Comparison of ENCODE assay signal across 16 mouse cellular contexts in genomic region chr15:81891140-81891802, GRCm38 (mm10). TPM values are rescaled to one million over a fixed set of nuclear protein-coding genes. Genes with fewer than 3 reads are reported as not detected.
DNase-seq lines count a peak whose midpoint lies in the region; ATAC-seq and TF ChIP-seq lines count a peak whose summit lies in the region.
"Had no signal": no experiment of that assay in that cellular context is flagged by ENCODE, and none has a peak within 500 bp of the region (broad histone marks: within the 10 kb centered on the region; RNA-seq: fewer than 3 reads in every experiment).

No protein-coding gene starts in this region.

- 74% methylated on average over 7 of the region's 7 CpGs for WGBS in heart, embryonic 13.5 days
- WGBS in liver, embryonic 15.5 days (ENCODE audit: insufficient replicate concordance), result 52% methylated on average over 7 of the region's 7 CpGs
- 81% methylated on average over 7 of the region's 7 CpGs for WGBS in lung, adult 2 months
- WGBS in kidney, adult 2 months, result 85% methylated on average over 7 of the region's 7 CpGs

- H3K27me3 ChIP-seq in heart, embryonic 13.5 days (replicated peaks), result no peaks in the 10 kb centered on the region
- H3K27me3 ChIP-seq in liver, embryonic 15.5 days, result no peaks in the 10 kb centered on the region
- H3K27me3 ChIP-seq in kidney, adult 2 months (replicated peaks; ENCODE audit: control insufficient read depth, insufficient read depth, low read length), result no peaks in the 10 kb centered on the region
- H3K27me3 ChIP-seq: heart, embryonic 12.5 days; intestine, embryonic 15.5 days; Patski had no signal

- H3K4me3 ChIP-seq in heart, embryonic 13.5 days, result no peak overlapping the region
- H3K4me3 ChIP-seq in ES-E14 (ENCODE audit: insufficient read depth in 1 of 2, low read depth in 1 of 2, low read length in 2 of 2, poor library complexity in 1 of 2, severe bottlenecking in 1 of 2), result no peak overlapping the region
- no peak overlapping the region for H3K4me3 ChIP-seq in cortical plate, adult 2 months (ENCODE audit: insufficient read depth, low read length)
- no peak overlapping the region for H3K4me3 ChIP-seq in liver, embryonic 15.5 days (replicated peaks)
- H3K4me3 ChIP-seq in lung, adult 2 months (replicated peaks; ENCODE audit: extremely low read depth, low read depth, low read length), result no peak overlapping the region
- H3K4me3 ChIP-seq in kidney, adult 2 months (ENCODE audit: insufficient read depth, low read depth, low read length), result no peak overlapping the region
- H3K4me3 ChIP-seq: heart, embryonic 12.5 days; intestine, embryonic 15.5 days had no signal

- no peak overlapping the region for H3K9ac ChIP-seq in heart, embryonic 13.5 days
- H3K9ac ChIP-seq in ES-E14 (ENCODE audit: insufficient read depth, low read depth, low read length, poor library complexity, severe bottlenecking), result no peak overlapping the region
- H3K9ac ChIP-seq in liver, embryonic 15.5 days, result 0 out of 2 replicates have a peak overlapping the region, but pooled peaks have one; percentile 15
- H3K9ac ChIP-seq: heart, embryonic 12.5 days; intestine, embryonic 15.5 days; lung, embryonic 14.5 days had no signal

- H3K27ac ChIP-seq in heart, embryonic 13.5 days (replicated peaks), result 0 out of 2 replicates have a peak overlapping the region, but pooled peaks have one; percentile 8
- H3K27ac ChIP-seq in ES-E14 (ENCODE audit: insufficient read depth, low read depth, low read length, poor library complexity, severe bottlenecking), result peak overlapping the region; percentile 59; the same call in 1 of the 2 replicates
- H3K27ac ChIP-seq in cortical plate, adult 2 months (ENCODE audit: insufficient read depth, low read length), result peak overlapping the region; percentile 93; the same call in 1 of the 2 replicates
- peak overlapping the region; percentile 87 for H3K27ac ChIP-seq in liver, embryonic 15.5 days (replicated peaks)
- H3K27ac ChIP-seq in kidney, adult 2 months (ENCODE audit: insufficient read depth, low read depth, low read length), result no peak overlapping the region
- H3K27ac ChIP-seq: intestine, embryonic 15.5 days had no signal

- TF ChIP-seq POLR2A in cortical plate, adult 2 months (IDR thresholded peaks at IDR 0.05; ENCODE audit: extremely low read depth, insufficient read depth, low read length), result no peak
- TF ChIP-seq POLR2A in lung, adult 2 months (IDR thresholded peaks at IDR 0.05; ENCODE audit: borderline replicate concordance, extremely low read depth, low read depth, low read length), result no peak
- TF ChIP-seq POLR2A in kidney, adult 2 months (IDR thresholded peaks at IDR 0.05; ENCODE audit: low read depth, low read length), result no peak

- H3K36me3 ChIP-seq in heart, embryonic 13.5 days, result peaks cover 88% of the 10 kb centered on the region
- H3K36me3 ChIP-seq in ES-E14 (ENCODE audit: control insufficient read depth, insufficient read depth, low read length, poor library complexity, severe bottlenecking), result peaks cover 16% of the 10 kb centered on the region
- H3K36me3 ChIP-seq in liver, embryonic 15.5 days (replicated peaks), result peaks cover 71% of the 10 kb centered on the region
- H3K36me3 ChIP-seq in kidney, adult 2 months (ENCODE audit: control insufficient read depth, insufficient read depth, low read length), result peaks cover 7% of the 10 kb centered on the region

- in situ Hi-C loops in ES-E14 (cut with MboI; ENCODE audit: low sequenced_read_pairs in 2 of 2, unreplicated experiment in 2 of 2), result no loop called here

- TF ChIP-seq CTCF in cortical plate, adult 2 months (IDR thresholded peaks at IDR 0.05; ENCODE audit: extremely low read depth, insufficient read depth, low read length), result no peak
- TF ChIP-seq CTCF in lung, adult 2 months (IDR thresholded peaks at IDR 0.05; ENCODE audit: insufficient read depth, low read length), result no peak
- TF ChIP-seq CTCF in kidney, adult 2 months (conservative IDR thresholded peaks at IDR 0.05; ENCODE audit: insufficient read depth, insufficient read length, low read depth, low read length), result no peak

- H3K4me2 ChIP-seq in heart, embryonic 13.5 days, result no peak overlapping the region
- H3K4me2 ChIP-seq in liver, embryonic 15.5 days, result peak overlapping the region; percentile 29
- H3K4me2 ChIP-seq: heart, embryonic 12.5 days; intestine, embryonic 15.5 days; lung, embryonic 14.5 days had no signal

- no peaks in the 10 kb centered on the region for H3K9me3 ChIP-seq in heart, embryonic 13.5 days
- H3K9me3 ChIP-seq in ES-E14 (ENCODE audit: control insufficient read depth, insufficient read depth, low read depth, low read length), result no peaks in the 10 kb centered on the region
- no peaks in the 10 kb centered on the region for H3K9me3 ChIP-seq in liver, embryonic 15.5 days (replicated peaks)
- H3K9me3 ChIP-seq: heart, embryonic 12.5 days; intestine, embryonic 15.5 days had no signal

- no peak for DNase-seq in heart, postnatal 4 days
- DNase-seq in ES-E14 (ENCODE audit: low read depth, low spot score), result no peak
- DNase-seq in lung, adult 2 months, result no peak
- no peak for DNase-seq in kidney, adult 2 months
- DNase-seq: cerebellum, adult 9-10 months; kidney, postnatal 14 days; lung, embryonic 14.5 days; retina, postnatal 1 day had no signal

- peaks cover 21% of the 10 kb centered on the region for H3K4me1 ChIP-seq in heart, embryonic 13.5 days
- H3K4me1 ChIP-seq in ES-E14 (ENCODE audit: control insufficient read depth in 2 of 2, insufficient read depth in 2 of 2, low read length in 2 of 2, poor library complexity in 1 of 2), result peaks cover 8 to 11% of the 10 kb centered on the region in 2 experiments
- peaks cover 11% of the 10 kb centered on the region; the same call in 1 of the 2 replicates for H3K4me1 ChIP-seq in cortical plate, adult 2 months (ENCODE audit: control insufficient read depth, insufficient read depth, low read length)
- peaks cover 34% of the 10 kb centered on the region for H3K4me1 ChIP-seq in liver, embryonic 15.5 days (replicated peaks)
- peaks cover 5% of the 10 kb centered on the region for H3K4me1 ChIP-seq in lung, adult 2 months (ENCODE audit: control insufficient read depth, insufficient read depth, low read length)
- peaks cover 14% of the 10 kb centered on the region; the same call in 1 of the 2 replicates for H3K4me1 ChIP-seq in kidney, adult 2 months (ENCODE audit: control insufficient read depth, insufficient read depth, low read length)
- H3K4me1 ChIP-seq: intestine, embryonic 15.5 days had no signal

- ATAC-seq in heart, embryonic 13.5 days (ENCODE audit: extremely low read depth, insufficient number of reproducible peaks, low FRiP score, low TSS enrichment), result no peak
- ATAC-seq in liver, embryonic 15.5 days (ENCODE audit: insufficient read depth), result 0 out of 2 replicates have a peak, but pooled peaks have one; percentile 22
- no peak for ATAC-seq in monocyte, adult 5-6 weeks (replicated peaks; ENCODE audit: insufficient number of reproducible peaks, low FRiP score, low TSS enrichment, poor library complexity, severe bottlenecking)
- ATAC-seq: Patski had no signal

TF ChIP-seq in ES-E14, 5 proteins besides CTCF, POLR2A, EP300 and RAD21 (continues in another document):
- no peak for TF ChIP-seq MAFK (IDR thresholded peaks at IDR 0.05; ENCODE audit: insufficient read depth, low read depth, low read length)

RNA-seq across cellular contexts. Expression of gene Aco2, which starts 19.2 kb away (rescaled TPM):
- 486 and 514 TPM in 2 replicates for polyA plus RNA-seq in heart, embryonic 13.5 days (2015; fragmentation: Nextera tagmentation; extraction: Ambion mirVana)
- 1,000 to 10,000 TPM; 1,419 to 1,465 TPM for total RNA-seq in heart, postnatal 4 days (2021)
- 444 and 478 TPM in 2 replicates for total RNA-seq in ES-E14 (2012; rRNA removed)
- 533 and 545 TPM in 2 replicates for polyA plus RNA-seq in cortical plate, adult 2 months (2012; rRNA removed)
- polyA plus RNA-seq in liver, embryonic 15.5 days (2015; fragmentation: Nextera tagmentation; extraction: Ambion mirVana), result 98.9 and 107 TPM in 2 replicates
- 103 to 166 TPM (median 150 TPM) in 3 replicates for total RNA-seq in monocyte, adult 5-6 weeks (2017)
- polyA plus RNA-seq in lung, adult 2 months (2012; rRNA removed), result 147 and 242 TPM in 2 replicates
- 890 and 915 TPM in 2 replicates for polyA plus RNA-seq in kidney, adult 2 months (2012; rRNA removed)

RNA-seq across cellular contexts. Expression of gene Phf5a, which starts 19.6 kb away (rescaled TPM):
- polyA plus RNA-seq in heart, embryonic 13.5 days (2015; fragmentation: Nextera tagmentation; extraction: Ambion mirVana), result 92.7 and 114 TPM in 2 replicates
- 10 to 100 TPM; 57.9 to 58.9 TPM for total RNA-seq in heart, postnatal 4 days (2021)
- total RNA-seq in ES-E14 (2012; rRNA removed), result 112 and 157 TPM in 2 replicates
- 53.3 and 57.7 TPM in 2 replicates for polyA plus RNA-seq in cortical plate, adult 2 months (2012; rRNA removed)
- 91.3 and 103 TPM in 2 replicates for polyA plus RNA-seq in liver, embryonic 15.5 days (2015; fragmentation: Nextera tagmentation; extraction: Ambion mirVana)
- 54.7 to 91.7 TPM (median 58.7 TPM) in 3 replicates for total RNA-seq in monocyte, adult 5-6 weeks (2017)
- 23.6 and 34.4 TPM in 2 replicates for polyA plus RNA-seq in lung, adult 2 months (2012; rRNA removed)
- 33.5 and 47.4 TPM in 2 replicates for polyA plus RNA-seq in kidney, adult 2 months (2012; rRNA removed)

RNA-seq across cellular contexts. Expression of gene Tob2, which starts 32.7 kb away (rescaled TPM):
- polyA plus RNA-seq in heart, embryonic 13.5 days (2015; fragmentation: Nextera tagmentation; extraction: Ambion mirVana), result 11.8 and 13.8 TPM in 2 replicates
- total RNA-seq in heart, postnatal 4 days (2021), result 10 to 100 TPM; 24.1 to 32.3 TPM
- total RNA-seq in ES-E14 (2012; rRNA removed), result 16.7 and 20.9 TPM in 2 replicates
- polyA plus RNA-seq in cortical plate, adult 2 months (2012; rRNA removed), result 19.9 and 21.0 TPM in 2 replicates
- polyA plus RNA-seq in liver, embryonic 15.5 days (2015; fragmentation: Nextera tagmentation; extraction: Ambion mirVana), result 11.1 and 12.2 TPM in 2 replicates
- 27.1 to 48.1 TPM (median 29.4 TPM) in 3 replicates for total RNA-seq in monocyte, adult 5-6 weeks (2017)
- 35.8 and 39.0 TPM in 2 replicates for polyA plus RNA-seq in lung, adult 2 months (2012; rRNA removed)
- polyA plus RNA-seq in kidney, adult 2 months (2012; rRNA removed), result 31.6 and 40.3 TPM in 2 replicates

RNA-seq across cellular contexts. Expression of gene Polr3h, which starts 34.8 kb away (rescaled TPM):
- 128 and 146 TPM in 2 replicates for polyA plus RNA-seq in heart, embryonic 13.5 days (2015; fragmentation: Nextera tagmentation; extraction: Ambion mirVana)
- total RNA-seq in heart, postnatal 4 days (2021), result 1 to 10 TPM; 7.9 to 9.1 TPM
- 72.4 and 83.7 TPM in 2 replicates for total RNA-seq in ES-E14 (2012; rRNA removed)
- 61.5 and 63.0 TPM in 2 replicates for polyA plus RNA-seq in cortical plate, adult 2 months (2012; rRNA removed)
- 56.9 and 68.4 TPM in 2 replicates for polyA plus RNA-seq in liver, embryonic 15.5 days (2015; fragmentation: Nextera tagmentation; extraction: Ambion mirVana)
- 7.9 to 13.7 TPM (median 8.1 TPM) in 3 replicates for total RNA-seq in monocyte, adult 5-6 weeks (2017)
- 7.7 and 11.8 TPM in 2 replicates for polyA plus RNA-seq in lung, adult 2 months (2012; rRNA removed)
- 16.1 and 20.2 TPM in 2 replicates for polyA plus RNA-seq in kidney, adult 2 months (2012; rRNA removed)

RNA-seq across cellular contexts. Expression of gene Csdc2, which starts 45.3 kb away (rescaled TPM):
- 5.9 and 7.0 TPM in 2 replicates for polyA plus RNA-seq in heart, embryonic 13.5 days (2015; fragmentation: Nextera tagmentation; extraction: Ambion mirVana)
- 1 to 10 TPM; 6.3 to 8.8 TPM for total RNA-seq in heart, postnatal 4 days (2021)
- total RNA-seq in ES-E14 (2012; rRNA removed), result 1.2 TPM in 2 replicates
- 111 and 115 TPM in 2 replicates for polyA plus RNA-seq in cortical plate, adult 2 months (2012; rRNA removed)
- polyA plus RNA-seq in liver, embryonic 15.5 days (2015; fragmentation: Nextera tagmentation; extraction: Ambion mirVana), result 0.91 and 0.96 TPM in 2 replicates
- total RNA-seq in monocyte, adult 5-6 weeks (2017), result 0.19 TPM in 1 of 3 replicates, not detected in the others
- 8.0 and 9.7 TPM in 2 replicates for polyA plus RNA-seq in lung, adult 2 months (2012; rRNA removed)
- polyA plus RNA-seq in kidney, adult 2 months (2012; rRNA removed), result 5.6 and 6.0 TPM in 2 replicates
- total RNA-seq: megakaryocyte progenitor cell, adult 5-6 weeks had no signal
